Mouse (Mus musculus) cerebellum, postnatal 4 days (tissue): ENCODE measurements at regions not wholly inside any gene's neighbourhood (a gene's known extent, or its start where the extent isn't known, plus 50 kb on each side); places are given as distances from the start of the nearest gene placed in this dataset.
A peak's percentile ranks its signal among the peaks of the same experiment; 100 is the strongest.

Source experiments
- DNase-seq, 2 experiments: peaks; one replicate each; pipeline ENCODE4 v3.0.0; 2022; ENCODE audit warnings: low spot score in 2 of 2, mixed read lengths in 1 of 2

DNA sequence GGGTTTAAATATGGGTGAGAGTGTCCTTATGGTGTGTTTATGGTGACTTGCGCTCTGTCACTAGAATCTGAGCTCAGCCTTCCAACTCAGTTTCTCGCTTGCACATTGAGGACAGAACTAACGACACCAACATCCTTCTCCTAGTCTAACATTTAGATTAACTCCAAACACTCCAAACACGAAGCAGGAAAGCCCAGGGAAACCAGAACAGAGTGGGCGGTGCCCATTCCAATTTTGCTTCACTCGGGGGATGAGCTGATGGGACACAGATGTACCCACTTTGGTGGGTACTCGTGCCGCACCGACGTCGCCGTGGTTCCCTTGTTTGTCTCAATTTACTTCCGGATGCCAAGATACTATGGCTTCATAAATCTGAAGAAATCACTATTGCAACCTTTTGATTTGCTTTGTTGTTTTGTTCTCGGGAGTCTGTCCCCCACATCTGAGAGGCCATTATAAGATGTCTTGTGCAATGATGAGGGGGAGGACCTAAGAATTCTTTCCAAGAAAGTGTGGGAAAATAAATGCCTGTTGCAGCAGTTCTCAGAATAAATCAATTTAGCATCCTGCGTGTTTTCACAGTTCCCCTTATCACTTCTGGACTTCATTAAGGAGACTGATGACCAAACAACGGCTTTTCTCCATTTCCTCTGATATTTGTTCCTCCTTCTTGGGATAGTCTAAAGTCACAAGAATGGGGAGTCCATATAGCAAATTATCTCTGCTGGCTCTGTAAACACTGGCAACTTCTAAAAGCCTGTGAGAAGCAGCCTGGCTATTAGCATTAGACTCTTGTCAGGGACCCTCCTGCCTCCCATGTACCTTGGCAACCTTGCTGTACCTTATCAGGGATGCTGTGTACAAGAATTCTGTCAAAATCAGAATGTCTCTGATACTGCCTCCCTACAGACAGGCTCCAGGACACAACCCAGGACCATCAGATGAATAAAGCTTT is 96.2 kb upstream of the Klf9 start:
- no peak for DNase-seq

DNA sequence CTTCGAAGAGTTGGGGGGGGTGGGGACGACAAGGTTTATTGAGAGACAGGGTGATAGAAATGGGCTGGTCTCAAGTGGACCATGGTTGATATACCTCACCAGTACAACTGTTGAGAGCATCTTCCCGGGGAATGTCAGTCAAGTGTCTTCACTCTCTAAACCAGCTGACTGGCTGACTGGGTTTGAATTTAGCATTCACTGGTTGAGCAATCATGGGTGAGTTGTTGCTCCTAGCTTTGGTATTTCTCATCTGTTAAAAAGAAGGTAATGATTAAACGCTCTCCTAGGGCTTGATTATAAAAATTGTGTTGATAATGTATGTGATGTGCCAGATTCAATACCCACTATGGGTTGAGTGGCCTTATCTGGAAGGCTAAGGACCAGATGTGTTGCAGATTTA is 89.6 kb upstream of the Klf9 start:
- no peak for DNase-seq

DNA sequence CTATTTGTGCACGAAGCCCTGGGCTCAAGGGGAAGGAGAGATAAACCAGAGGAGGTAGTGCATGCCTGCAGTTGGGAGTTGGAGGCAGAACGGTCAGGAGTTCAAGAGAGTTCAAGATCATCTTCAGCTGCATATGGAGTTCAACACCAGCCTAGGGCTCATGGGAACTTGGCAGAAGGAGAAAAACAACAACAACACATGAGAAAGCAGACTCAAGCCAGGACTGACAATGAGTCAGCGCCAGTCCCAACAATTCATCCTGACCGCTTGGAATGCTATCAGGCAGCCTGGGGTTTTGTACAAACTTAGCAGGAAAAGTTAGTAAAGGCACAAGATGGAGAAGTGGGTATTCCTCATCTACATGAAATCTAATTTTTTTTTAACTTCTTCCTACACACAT is 86.6 kb upstream of the Klf9 start:
- DNase-seq = no peak

DNA sequence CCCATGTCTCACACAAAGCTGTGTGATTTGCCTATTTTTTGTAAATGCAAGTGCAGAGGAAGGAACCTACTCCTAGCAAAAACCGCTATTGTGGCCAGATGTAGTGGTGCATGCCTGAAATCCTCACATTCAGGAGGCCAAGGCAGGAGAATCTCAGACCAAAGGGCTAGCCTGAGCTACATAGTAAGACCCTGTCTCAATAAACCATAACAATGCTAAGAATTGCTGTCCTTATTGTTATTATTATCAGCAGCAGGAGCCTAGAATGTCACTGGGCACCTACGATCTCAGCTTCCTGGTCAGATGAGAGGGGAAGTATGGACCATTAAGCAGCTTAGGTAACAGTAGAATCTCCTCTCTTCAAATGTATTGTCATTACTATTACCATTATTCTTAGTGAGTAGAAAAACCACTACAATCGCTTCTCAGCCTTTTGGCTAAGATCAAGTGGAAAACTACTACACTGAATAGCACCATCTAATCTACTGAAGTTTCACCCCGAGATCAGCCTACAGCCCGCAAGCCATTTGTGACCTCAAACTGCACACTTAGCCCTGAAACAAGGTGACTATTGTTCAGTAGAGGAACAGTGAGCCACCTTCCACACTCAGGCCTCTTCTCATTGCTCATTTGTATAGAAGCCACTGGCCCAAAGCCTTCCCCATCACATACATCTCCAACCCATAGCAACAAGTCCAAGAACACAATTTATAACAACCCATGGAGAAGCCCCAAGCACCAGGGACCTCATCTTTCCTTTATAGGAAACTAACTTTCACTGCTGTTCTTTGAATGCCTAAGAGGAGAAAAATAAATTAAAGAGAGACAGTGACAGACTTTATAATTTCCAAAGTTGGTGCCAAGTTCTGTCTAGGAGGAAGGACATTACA is 84.9 kb upstream of the Klf9 start:
- DNase-seq = no peak

DNA sequence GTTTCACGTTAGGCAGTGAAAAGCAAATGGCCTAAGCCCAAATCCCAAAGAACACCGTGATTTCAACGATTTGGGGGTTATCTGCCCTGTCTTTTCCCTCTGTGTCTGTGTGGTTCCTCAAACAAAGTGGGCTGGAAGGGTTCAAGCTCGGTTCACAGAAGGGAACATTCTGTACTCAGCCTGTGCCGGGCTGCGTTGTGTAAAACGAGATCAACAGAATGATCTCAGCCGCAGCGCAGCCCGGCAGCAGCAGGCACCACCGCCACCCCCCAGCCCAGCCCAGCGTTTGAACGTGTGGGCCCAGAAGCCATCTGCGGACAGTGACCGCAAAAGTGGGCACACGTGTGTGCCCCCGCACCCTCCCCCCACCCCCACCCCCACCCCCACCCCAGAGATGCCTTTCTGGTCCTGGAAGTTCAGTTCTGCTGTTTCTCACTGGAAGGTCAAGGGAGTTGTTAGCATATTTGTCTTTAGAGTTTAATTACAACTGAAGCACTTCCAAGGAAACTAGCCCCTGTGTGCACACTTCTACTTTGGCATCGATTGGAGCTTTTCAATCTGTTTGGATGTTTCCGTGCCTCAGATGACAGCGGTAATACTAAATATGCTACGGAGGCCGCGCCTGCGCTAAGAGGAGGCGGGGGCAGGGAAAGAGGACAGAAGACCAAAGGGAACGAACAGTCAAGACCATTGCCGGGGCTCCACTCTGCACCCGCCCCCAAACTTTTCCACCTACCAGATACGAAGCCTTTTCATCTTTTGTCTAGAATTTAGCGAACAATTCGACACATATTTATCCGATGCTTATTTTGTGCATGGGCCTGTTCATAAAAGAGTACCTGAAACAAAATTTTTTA is 83.9 kb upstream of the Klf9 start:
- DNase-seq = peak; percentile 31 to 52

DNA sequence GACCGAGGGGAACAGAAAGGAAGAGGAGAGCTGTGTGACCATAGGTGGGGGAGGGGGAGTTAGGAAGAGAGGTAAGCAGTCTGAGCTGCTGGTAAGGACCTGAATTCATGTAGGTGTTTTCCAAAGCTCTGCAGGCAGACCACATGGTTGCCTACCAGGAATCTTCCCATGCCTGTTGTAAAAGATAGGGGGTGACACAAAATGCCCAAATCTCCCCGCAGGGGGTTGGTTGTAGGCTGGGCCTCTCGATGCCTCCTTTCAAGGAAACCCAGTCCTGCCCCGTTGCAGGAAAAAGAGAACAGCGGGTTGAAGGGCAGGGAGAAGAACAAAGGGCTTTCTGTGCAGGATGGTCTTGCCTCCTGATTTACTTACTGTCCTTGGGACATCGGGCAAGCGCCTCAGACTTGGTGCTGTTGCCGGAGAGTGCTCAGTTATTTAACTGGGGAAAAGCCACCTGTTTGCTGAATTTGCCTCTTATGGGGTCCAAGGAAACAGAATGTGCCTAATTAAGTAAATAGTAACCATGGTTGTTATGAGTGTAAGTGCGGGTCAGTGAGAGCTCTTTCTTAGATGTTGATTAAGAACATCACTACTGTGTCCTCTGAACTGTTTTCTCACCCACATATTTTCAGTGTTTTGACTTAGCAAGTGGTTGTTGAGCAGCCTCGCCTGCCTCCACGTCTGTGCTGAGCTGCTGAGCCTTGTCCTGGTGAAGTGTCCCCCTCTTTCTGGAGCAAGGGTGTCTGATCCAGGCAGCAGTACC is 83.1 kb upstream of the Klf9 start:
- peak in 1 of 2 experiments; percentile 12 for DNase-seq

DNA sequence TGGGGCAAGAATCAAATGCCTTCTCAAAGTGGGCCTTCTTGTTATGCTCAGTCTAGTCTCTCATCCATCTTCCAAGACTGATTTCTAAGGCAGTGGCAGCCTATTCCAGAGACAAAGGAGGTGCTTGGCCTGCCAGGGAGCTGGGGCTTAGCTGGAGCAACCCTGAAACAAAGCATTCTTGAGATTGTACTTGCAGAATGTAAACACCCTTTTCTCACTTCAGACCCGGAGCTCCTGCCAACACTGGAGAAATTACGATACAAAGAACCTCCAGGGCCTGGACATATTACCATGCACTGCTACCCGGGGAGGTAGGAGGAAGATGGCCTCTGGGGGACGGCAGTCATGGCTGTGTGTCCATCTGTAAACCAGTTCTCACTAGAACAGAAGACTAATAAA is 82.5 kb upstream of the Klf9 start:
- no peak for DNase-seq

DNA sequence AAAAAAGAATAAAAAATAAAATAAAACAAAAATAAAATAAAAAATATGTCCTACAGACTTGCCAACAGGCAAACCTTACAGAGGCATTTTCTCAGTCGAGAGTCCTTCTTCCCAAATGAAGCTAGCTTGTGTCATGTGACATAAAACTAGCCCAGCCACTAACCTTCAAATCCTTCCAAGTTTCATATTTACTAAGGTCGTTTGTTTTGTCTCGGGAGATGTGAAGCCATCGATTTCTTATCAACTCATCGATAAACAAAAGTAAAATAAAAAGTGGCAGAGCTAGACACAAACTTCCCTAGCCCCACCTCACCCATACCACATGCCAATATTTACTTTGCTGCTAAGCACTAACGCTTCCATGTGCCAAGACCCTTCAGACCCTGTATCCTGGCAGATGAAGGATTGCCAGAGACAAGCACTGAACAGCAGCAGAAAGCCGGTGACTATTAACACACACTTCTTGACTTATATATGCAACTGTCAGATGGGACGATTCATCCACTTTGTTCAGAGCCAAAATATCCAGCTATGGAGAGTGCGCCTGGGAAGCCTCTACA is 79.9 kb upstream of the Klf9 start:
- DNase-seq = no peak

DNA sequence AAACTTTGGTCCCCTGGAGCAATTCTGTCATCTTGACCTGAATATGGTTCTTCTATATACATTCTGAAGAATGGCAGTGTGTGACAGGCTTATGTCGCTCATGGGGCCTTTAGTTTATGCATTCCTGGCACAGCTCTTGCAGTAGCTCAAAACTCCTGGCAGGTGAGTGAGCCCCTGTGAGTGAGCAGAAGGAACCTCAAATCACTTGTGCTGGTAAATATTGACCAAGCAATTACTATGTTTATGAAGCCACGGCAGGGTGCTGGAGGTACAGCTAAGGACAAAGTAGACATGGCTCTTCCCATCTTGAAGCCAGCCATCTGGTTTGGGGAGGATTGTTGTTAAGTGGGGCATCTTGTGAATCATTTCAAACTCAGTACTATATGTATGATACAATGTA is 79.1 kb upstream of the Klf9 start:
- no peak for DNase-seq

DNA sequence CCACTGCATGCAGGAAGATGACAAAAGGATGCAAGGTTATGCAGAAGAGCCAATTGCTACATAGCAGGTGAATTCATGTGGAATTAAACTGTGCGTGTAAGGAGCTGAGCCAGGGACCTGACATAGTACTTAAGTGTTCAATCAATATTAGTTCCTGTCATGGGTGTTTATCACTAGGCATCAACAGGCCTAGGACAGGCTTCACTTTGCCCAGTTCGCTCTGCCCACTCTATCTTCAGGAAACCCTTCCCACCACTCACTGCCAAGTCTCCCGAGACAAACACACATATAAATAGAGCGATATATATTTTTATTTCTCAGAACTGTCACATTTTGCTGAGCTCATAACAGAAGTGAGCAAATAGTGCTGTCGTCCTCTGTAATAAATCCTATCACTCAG is 78.2 kb upstream of the Klf9 start:
- DNase-seq = no peak

DNA sequence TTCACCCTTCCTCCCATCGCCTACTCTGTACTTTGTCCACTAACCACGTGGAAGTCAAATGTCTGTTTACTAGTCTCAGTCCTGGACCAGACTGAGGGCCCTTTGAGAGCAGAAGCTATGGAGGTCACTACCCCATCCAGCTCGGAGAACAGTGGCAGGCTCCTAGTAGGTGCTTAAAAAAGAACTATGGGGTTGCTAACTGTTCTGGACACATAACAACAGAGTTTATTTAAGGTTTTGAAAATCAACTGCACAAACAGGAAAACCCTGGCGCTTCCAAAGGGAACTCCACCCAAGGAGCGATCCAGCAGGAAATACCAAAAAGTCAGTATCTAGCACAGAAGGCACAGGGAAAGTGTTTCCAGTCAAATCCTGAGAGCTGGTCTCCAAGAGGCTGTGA is 75.5 kb upstream of the Klf9 start:
- no peak for DNase-seq

DNA sequence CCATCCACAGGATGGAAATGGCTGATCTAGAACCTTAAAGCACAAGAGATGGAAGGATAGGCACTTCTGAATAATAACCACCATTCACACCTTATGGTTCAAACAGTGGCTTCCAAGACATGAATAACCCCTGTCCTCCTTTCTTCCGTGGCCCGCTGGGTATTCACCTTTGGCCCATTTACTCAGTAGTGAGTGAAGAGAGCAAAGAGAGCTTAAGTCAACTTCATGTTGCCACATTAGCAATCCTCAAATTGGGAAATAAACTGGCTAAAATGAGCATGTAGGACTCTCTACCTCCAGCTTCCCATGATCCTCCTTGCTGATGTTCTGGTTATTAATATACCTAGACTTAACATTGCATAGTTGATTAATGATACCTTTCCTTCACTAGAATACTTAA is 74.3 kb upstream of the Klf9 start:
- no peak for DNase-seq

DNA sequence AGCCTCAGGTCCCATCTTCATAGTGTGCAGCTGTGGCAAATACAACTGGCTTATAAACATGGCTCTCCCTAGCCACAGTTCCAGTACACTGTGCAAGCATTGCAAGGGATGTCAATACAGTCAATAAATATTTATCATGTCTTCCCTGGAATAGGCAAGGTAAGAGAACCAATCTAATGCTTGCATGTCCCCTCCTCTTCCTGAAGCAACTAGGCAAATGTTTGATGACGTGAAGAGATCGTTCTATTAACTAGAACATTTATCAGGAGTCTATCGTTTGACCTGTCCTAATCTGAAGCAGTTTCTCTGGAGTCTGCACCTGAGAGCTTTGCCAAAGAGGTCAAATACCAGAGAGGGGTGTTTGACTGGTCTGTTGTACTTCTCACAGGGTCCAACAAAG is 72.4 kb upstream of the Klf9 start:
- no peak for DNase-seq

DNA sequence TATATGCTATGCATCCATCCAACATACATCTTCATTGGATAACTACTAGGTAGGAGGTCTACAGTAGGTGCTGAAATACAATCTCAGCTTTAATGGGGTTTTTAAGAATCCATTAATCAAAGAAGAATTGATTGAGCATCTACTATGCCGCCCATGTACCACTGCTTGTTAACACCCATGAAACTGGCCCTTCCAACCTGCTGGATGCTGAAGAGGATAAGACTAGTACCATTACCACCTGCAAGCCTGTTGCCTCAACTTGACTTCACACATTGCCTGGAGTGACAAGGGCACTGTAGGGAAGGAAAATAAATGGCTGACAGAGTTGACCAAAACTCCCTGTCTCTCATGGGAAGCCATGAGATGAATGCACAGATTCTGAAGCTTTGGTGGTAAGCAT is 71.4 kb upstream of the Klf9 start:
- DNase-seq = no peak

DNA sequence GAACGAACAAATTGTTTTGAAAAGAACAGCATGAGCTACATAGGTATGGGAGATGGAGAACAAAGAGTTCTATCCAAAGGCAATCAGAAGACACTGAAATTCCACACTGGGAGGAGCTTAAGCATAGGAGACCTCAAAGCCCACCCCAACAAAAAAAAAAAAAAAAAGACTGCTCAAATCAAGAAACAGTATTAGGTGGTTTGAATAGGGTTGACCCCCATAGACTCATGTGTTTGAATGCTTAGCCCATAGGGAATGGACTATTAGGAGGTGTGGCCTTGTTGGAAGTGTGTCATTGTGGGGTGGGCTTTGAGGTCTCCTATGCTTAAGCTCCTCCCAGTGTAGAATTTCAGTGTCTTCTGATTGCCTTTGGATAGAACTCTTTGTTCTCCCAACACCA is 70.0 kb upstream of the Klf9 start:
- no peak for DNase-seq

DNA sequence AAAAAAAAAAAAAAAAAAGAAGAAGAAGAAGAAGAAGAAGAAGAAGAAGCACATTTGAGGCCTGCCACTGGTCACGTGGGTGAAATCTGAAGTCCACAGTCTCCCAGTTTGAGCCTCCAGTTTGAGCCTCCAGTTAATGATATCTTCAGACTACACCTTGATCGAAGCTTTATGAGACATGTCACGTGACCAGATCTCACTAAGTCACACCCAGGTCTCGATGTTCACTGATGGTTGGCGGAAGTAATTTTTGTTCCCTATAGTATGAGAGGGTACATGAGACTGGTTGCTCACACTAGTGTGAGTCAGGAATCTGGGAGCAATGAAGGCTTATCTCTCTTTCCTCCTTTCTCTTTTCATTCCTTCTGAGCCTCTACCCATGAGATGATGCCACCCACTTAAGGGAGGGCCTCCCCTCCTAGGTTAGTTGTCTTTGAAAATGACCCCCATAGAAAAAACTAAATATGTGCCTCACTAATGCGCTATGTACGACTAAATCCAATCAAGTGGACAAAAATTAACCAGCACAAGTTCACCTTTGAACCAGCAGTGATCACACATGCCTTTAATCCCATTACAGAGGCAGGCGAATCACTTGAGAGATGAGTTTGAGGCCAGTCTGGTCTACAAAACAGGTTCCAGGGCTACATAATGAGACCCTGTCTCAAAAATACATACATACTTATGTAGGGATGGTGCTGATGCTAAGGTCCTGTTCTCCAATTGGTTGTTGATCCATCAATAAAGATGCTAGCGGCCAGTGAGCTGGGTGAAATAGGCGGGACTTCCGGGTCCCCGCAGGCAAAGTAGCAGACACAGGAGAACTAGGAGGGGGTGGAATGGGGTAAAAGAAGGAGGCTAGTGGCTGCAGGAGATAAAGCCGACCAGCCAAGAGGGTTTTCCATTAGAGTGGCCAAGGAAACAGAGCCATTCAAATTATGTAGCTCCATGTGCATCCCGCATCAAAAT is 66.1 kb upstream of the Klf9 start:
- DNase-seq = no peak

DNA sequence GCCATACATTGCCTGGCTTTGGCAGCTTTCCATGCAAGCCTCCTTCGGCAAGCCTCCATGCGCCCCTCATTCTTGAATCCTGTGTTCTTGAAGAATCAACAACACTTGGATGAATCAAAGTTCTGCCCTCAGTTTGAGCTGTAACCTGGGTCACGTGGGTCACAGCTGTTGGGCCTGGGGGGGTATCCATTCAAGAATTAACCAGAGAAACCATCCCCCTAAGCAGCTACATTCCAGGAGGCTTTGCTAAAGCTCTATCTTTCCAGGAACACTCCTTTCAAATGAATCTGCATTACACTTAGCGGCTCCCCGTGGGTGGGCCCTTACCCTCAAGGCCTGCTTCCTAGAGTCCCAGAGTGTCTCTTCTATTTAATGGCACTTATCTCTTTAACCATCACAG is 65.2 kb upstream of the Klf9 start:
- no peak for DNase-seq

DNA sequence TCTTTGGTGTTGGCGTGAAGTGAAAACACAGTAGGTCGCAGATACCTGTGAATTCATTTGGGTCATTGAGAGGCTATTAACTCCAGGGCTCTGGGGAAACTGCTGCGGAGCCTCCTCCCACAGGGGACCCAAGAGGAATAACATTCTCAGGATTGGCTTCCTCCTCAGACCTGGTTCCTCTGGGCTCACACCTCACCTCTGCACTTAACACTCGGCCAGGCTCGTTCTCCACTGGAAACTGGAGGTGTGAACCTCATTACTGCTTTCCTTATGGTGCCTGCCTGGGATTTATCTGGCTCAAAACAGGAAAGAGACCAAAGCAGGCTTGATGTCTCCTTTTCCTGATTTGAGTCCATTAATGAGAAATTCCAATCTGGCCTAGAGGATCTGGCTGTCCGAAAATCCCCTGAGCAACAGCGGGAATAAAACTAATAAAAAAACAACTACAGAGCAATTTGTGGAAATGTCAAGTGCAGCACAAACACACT is 55.8 kb upstream of the Klf9 start:
- DNase-seq = no peak

DNA sequence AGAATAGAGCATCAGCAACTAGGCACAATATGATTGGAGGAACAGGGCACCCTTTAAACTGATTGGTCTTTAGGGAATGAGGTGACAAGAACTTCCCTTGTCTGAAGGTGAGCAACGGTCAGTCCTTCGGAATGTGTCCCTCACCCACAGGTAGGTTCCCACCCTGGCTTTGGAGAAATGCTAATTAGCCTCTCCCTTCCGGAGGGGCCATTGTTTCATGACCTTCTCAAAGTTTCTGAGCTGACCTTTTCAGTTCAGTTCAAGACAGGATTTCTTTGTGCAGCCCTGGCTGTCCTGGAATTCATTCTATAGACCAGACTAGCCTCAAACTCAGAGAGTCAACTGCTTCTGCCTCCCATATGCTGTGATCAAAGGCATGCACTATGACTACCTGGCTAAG is 53.5 kb upstream of the Klf9 start:
- no peak for DNase-seq
